In genomic region chr6:72993688-72994082, GRCm38 (mm10) we compare ENCODE assay signal across 23 mouse cellular contexts. TPM values are rescaled to one million over a fixed set of nuclear protein-coding genes. Genes with fewer than 3 reads are reported as not detected.
DNase-seq lines count a peak whose midpoint lies in the region; ATAC-seq and TF ChIP-seq lines count a peak whose summit lies in the region.
"Had no signal": no experiment of that assay in that cellular context is flagged by ENCODE, and none has a peak within 500 bp of the region (broad histone marks: within the 10 kb centered on the region; RNA-seq: fewer than 3 reads in every experiment).

No protein-coding gene starts in this region.

- H3K36me3 ChIP-seq in spleen, adult 2 months (ENCODE audit: control insufficient read depth, insufficient read depth, low read length) = no peaks in the 10 kb centered on the region
- no peaks in the 10 kb centered on the region for H3K36me3 ChIP-seq in E14TG2a.4 (ENCODE audit: insufficient read depth, low read length)
- H3K36me3 ChIP-seq in stomach, postnatal 0 days (ENCODE audit: control insufficient read depth, insufficient read depth, low read length) = no peaks in the 10 kb centered on the region
- H3K36me3 ChIP-seq: embryonic facial prominence, embryonic 12.5 days; heart, embryonic 10.5 days; hindbrain, embryonic 10.5 days had no signal

- peaks cover 15% of the 10 kb centered on the region; the same call in 1 of the 2 replicates for H3K4me1 ChIP-seq in spleen, adult 2 months (ENCODE audit: control insufficient read depth, insufficient read depth, insufficient read length)
- H3K4me1 ChIP-seq in E14TG2a.4 (replicated peaks; ENCODE audit: low read depth, low read length) = peaks cover 24% of the 10 kb centered on the region
- no peaks in the 10 kb centered on the region for H3K4me1 ChIP-seq in stomach, postnatal 0 days (replicated peaks; ENCODE audit: control insufficient read depth, insufficient read depth)
- H3K4me1 ChIP-seq: embryonic facial prominence, embryonic 12.5 days had no signal

- 56% methylated on average over 5 of the region's 5 CpGs for WGBS in spleen, adult 2 months
- 54% methylated on average over 5 of the region's 5 CpGs for WGBS in stomach, postnatal 0 days

- H3K9ac ChIP-seq in stomach, postnatal 0 days (ENCODE audit: low read length) = no peak overlapping the region
- H3K9ac ChIP-seq: embryonic facial prominence, embryonic 12.5 days; forebrain, postnatal 0 days had no signal

- TF ChIP-seq POLR2A in spleen, adult 2 months (IDR thresholded peaks at IDR 0.05; ENCODE audit: low read depth, low read length) = no peak

- no peak for TF ChIP-seq EP300 in stomach, postnatal 0 days (optimal IDR thresholded peaks at IDR 0.05)

- DNase-seq in spleen, adult 2 months (ENCODE audit: low read depth in 1 of 2, low spot score in 2 of 2) = no peak
- DNase-seq in spleen, adult 18-20 months = no peak
- DNase-seq in stomach, postnatal 0 days (ENCODE audit: low spot score) = no peak
- DNase-seq: adrenal gland, adult 2 months; B cell, adult 2 months; cerebellum, adult 18-20 months; cerebellum, postnatal 25 days; forebrain, postnatal 0 days; kidney, adult 2 months; kidney, postnatal 10 days; lung, adult 18-20 months; right cerebral cortex, postnatal 4 days had no signal

- peak overlapping the region; percentile 63 for H3K27ac ChIP-seq in spleen, adult 2 months (ENCODE audit: insufficient read depth, low read length)
- no peak overlapping the region for H3K27ac ChIP-seq in stomach, postnatal 0 days (replicated peaks)
- H3K27ac ChIP-seq: embryonic facial prominence, embryonic 12.5 days; heart, embryonic 10.5 days; hindbrain, embryonic 10.5 days; hindbrain, postnatal 0 days; macrophage had no signal

- H3K27me3 ChIP-seq in spleen, adult 2 months (ENCODE audit: control insufficient read depth, insufficient read depth, low read length) = no peaks in the 10 kb centered on the region
- H3K27me3 ChIP-seq in E14TG2a.4 (ENCODE audit: insufficient read depth, low read length) = peaks cover 8% of the 10 kb centered on the region
- H3K27me3 ChIP-seq in stomach, postnatal 0 days (ENCODE audit: control insufficient read depth, insufficient read depth, low read length) = no peaks in the 10 kb centered on the region
- H3K27me3 ChIP-seq: embryonic facial prominence, embryonic 12.5 days had no signal

- peak overlapping the region; percentile 1; the same call in 1 of the 2 replicates for H3K4me3 ChIP-seq in spleen, adult 2 months (ENCODE audit: extremely low read depth, insufficient read depth, insufficient read length)
- 0 out of 2 replicates have a peak overlapping the region, but pooled peaks have one; percentile 11 for H3K4me3 ChIP-seq in E14TG2a.4 (replicated peaks; ENCODE audit: low read length)
- H3K4me3 ChIP-seq in stomach, postnatal 0 days (ENCODE audit: low read depth, low read length) = no peak overlapping the region
- H3K4me3 ChIP-seq: embryonic facial prominence, embryonic 12.5 days; heart, embryonic 10.5 days; hindbrain, embryonic 10.5 days had no signal

- peak overlapping the region; percentile 14; the same call in 1 of the 2 replicates for H3K4me2 ChIP-seq in stomach, postnatal 0 days (replicated peaks; ENCODE audit: low read depth)
- H3K4me2 ChIP-seq: embryonic facial prominence, embryonic 12.5 days; liver, embryonic 11.5 days; midbrain, embryonic 11.5 days had no signal

- TF ChIP-seq CTCF in spleen, adult 2 months (IDR thresholded peaks at IDR 0.05; ENCODE audit: extremely low read depth, insufficient read depth, insufficient read length, insufficient replicate concordance) = no peak
- TF ChIP-seq CTCF in E14TG2a.4 (conservative IDR thresholded peaks at IDR 0.05; ENCODE audit: low read length) = no peak
- no peak for TF ChIP-seq CTCF in stomach, postnatal 0 days (IDR thresholded peaks at IDR 0.05; ENCODE audit: low read depth)

- ATAC-seq in inflammation-experienced regulatory T-cells, adult 6 months = peak; percentile 21
- ATAC-seq in stomach, postnatal 0 days (ENCODE audit: low FRiP score, low TSS enrichment) = 0 out of 2 replicates have a peak, but pooled peaks have one; percentile 25
- ATAC-seq in granulocyte monocyte progenitor cell, adult 5-6 weeks (replicated peaks; ENCODE audit: poor library complexity, severe bottlenecking) = no peak
- ATAC-seq in megakaryocyte progenitor cell, adult 5-6 weeks (replicated peaks; ENCODE audit: poor library complexity) = no peak
- ATAC-seq: forebrain, postnatal 0 days; hindbrain, postnatal 0 days had no signal

- H3K9me3 ChIP-seq in E14TG2a.4 (ENCODE audit: low read length) = no peaks in the 10 kb centered on the region
- H3K9me3 ChIP-seq in stomach, postnatal 0 days (ENCODE audit: control insufficient read depth, low read length) = no peaks in the 10 kb centered on the region
- H3K9me3 ChIP-seq: embryonic facial prominence, embryonic 12.5 days; heart, embryonic 10.5 days; hindbrain, embryonic 10.5 days had no signal

RNA-seq across cellular contexts. Expression of gene Tmsb10, which starts 35.1 kb away (rescaled TPM):
- polyA plus RNA-seq in spleen, adult 2 months (2012; rRNA removed) = 143 TPM in 2 replicates
- polyA plus RNA-seq in inflammation-experienced regulatory T-cells, adult 6 months (2017; shearing (Covaris generic)) = 1,000 to 10,000 TPM; 4,108 to 4,357 (median 4,244) TPM
- 1,323 and 1,685 TPM in 2 replicates for polyA plus RNA-seq in stomach, postnatal 0 days (2015; fragmentation: Nextera tagmentation; extraction: Ambion mirVana)
- 601 and 668 TPM in 2 replicates for total RNA-seq in granulocyte monocyte progenitor cell, adult 5-6 weeks (2014; fragmentation: Nextera tagmentation)
- 357 and 410 TPM in 2 replicates for total RNA-seq in granulocyte monocyte progenitor cell, adult 5-6 weeks (2017)
- total RNA-seq in megakaryocyte progenitor cell, adult 5-6 weeks (2015) = 582 and 635 TPM in 2 replicates
- total RNA-seq in megakaryocyte progenitor cell, adult 5-6 weeks (2017) = 351 and 372 TPM in 2 replicates

Comparison
In these comparisons a context has a peak if more than half of its experiments do, and no peak if none do; other contexts are left out.
1. ATAC-seq: peak in inflammation-experienced regulatory T-cells, adult 6 months (single experiment) and stomach, postnatal 0 days (single experiment); none in granulocyte monocyte progenitor cell, adult 5-6 weeks (single experiment) and megakaryocyte progenitor cell, adult 5-6 weeks (single experiment).